Mouse (Mus musculus): ENCODE data around the gene Iqschfp. TPM values are rescaled to one million over a fixed set of nuclear protein-coding genes. Genes with fewer than 3 reads are reported as not detected.

The Iqschfp gene
- polyA plus RNA-seq (2014; fragmentation: Illumina TruSeq; extraction: RNeasy Lipid Tissue Mini Kit (QIAGEN cat#74804); ENCODE audit: low read depth, low replicate concordance) = not detected

GRCm38 (mm10) chr3:67892026-67892705, at the start of gene Iqschfp, which contains the start of gene Iqcj:
Gene Iqschfp, plus strand, starts transcription at chr3:67892232.
Gene Iqcj, plus strand, starts transcription at chr3:67892220.

GRCm38 (mm10) chr3:68064731-68065130, 172.7 kb downstream of the Iqschfp start, which contains the start of gene Schip1:
Gene Schip1, plus strand, starts transcription at chr3:68064802.

Other genes starting within 250 kb of the Iqschfp start
- not detected for gene Iqcj, start within 50 bp of the Iqschfp start, polyA plus RNA-seq (2014; fragmentation: Illumina TruSeq; extraction: RNeasy Lipid Tissue Mini Kit (QIAGEN cat#74804); ENCODE audit: low read depth, low replicate concordance)
- 138 TPM for gene Schip1, start 172.6 kb downstream of the Iqschfp start, polyA plus RNA-seq (2014; fragmentation: Illumina TruSeq; extraction: RNeasy Lipid Tissue Mini Kit (QIAGEN cat#74804); ENCODE audit: low read depth, low replicate concordance)